Mouse (Mus musculus) urinary bladder, adult 2 months (tissue): ENCODE results near the gene Nlgn1. TPM values are rescaled to one million over a fixed set of nuclear protein-coding genes. Genes with fewer than 3 reads are reported as not detected.

Source experiments
- DNase-seq: peaks from one replicate; pipeline ENCODE4 v3.0.0; 2022; ENCODE audit warnings: low spot score
- polyA plus RNA-seq: library from polyadenylated mRNA; depleted of rRNA; stranded (reverse); fragments of >200 nt; gene quantifications from 2 replicates; pipeline ENCODE4 v1.2.3, GENCODE M21; 2012

The Nlgn1 gene
- polyA plus RNA-seq, 1 experiment: 0.29 TPM

- no peak for DNase-seq
These were observed 130.8 kb downstream of the Nlgn1 start for GRCm38 (mm10) chr3:26201410-26201809.

- DNase-seq: no peak
These were observed 137.3 kb downstream of the Nlgn1 start for GRCm38 (mm10) chr3:26194970-26195369.

- no peak for DNase-seq
These were observed 151.2 kb downstream of the Nlgn1 start for GRCm38 (mm10) chr3:26181013-26181412.

- DNase-seq: no peak
These were observed 156.9 kb downstream of the Nlgn1 start for GRCm38 (mm10) chr3:26175371-26175770.

- no peak for DNase-seq
These were observed 158.0 kb downstream of the Nlgn1 start for GRCm38 (mm10) chr3:26174257-26174656.

GRCm38 (mm10) chr3:26173613-26174012 lies 158.6 kb downstream of the Nlgn1 start:
- DNase-seq: no peak

- no peak for DNase-seq
These were observed 165.5 kb downstream of the Nlgn1 start for GRCm38 (mm10) chr3:26166711-26167110.

GRCm38 (mm10) chr3:26153782-26154181 lies 178.5 kb downstream of the Nlgn1 start:
- no peak for DNase-seq

GRCm38 (mm10) chr3:26153036-26153741 lies 179.1 kb downstream of the Nlgn1 start:
- no peak for DNase-seq

GRCm38 (mm10) chr3:26152510-26153035 lies 179.7 kb downstream of the Nlgn1 start:
- no peak for DNase-seq

- DNase-seq: no peak
These were observed 180.8 kb downstream of the Nlgn1 start for GRCm38 (mm10) chr3:26151351-26152020.

- no peak for DNase-seq
These were observed 186.1 kb downstream of the Nlgn1 start for GRCm38 (mm10) chr3:26146174-26146573.

- DNase-seq: no peak
These were observed 186.8 kb downstream of the Nlgn1 start for GRCm38 (mm10) chr3:26145441-26145840.

- DNase-seq: no peak
These were observed 190.7 kb downstream of the Nlgn1 start for GRCm38 (mm10) chr3:26141590-26141989.

- DNase-seq: no peak
These were observed 197.2 kb downstream of the Nlgn1 start for GRCm38 (mm10) chr3:26134839-26135651.

- DNase-seq: no peak
These were observed 201.3 kb downstream of the Nlgn1 start for GRCm38 (mm10) chr3:26130919-26131318.

GRCm38 (mm10) chr3:26129455-26129854 lies 202.8 kb downstream of the Nlgn1 start:
- no peak for DNase-seq

- DNase-seq: no peak
These were observed 215.2 kb downstream of the Nlgn1 start for GRCm38 (mm10) chr3:26117071-26117470.

GRCm38 (mm10) chr3:26106361-26106760 lies 225.9 kb downstream of the Nlgn1 start:
- DNase-seq: no peak

- DNase-seq: no peak
These were observed 226.7 kb downstream of the Nlgn1 start for GRCm38 (mm10) chr3:26105528-26105927.

- no peak for DNase-seq
These were observed 230.0 kb downstream of the Nlgn1 start for GRCm38 (mm10) chr3:26102271-26102670.

- DNase-seq: no peak
These were observed 236.7 kb downstream of the Nlgn1 start for GRCm38 (mm10) chr3:26095551-26095950.
